Mouse (Mus musculus): ENCODE results near the gene Ppfia1.

GRCm38 (mm10) chr7:144583619-144584018 is 30.1 kb upstream of the Ppfia1 start:
- no peak for TF ChIP-seq EP300 (IDR thresholded peaks at IDR 0.05; ENCODE audit: low read depth)
- peak; percentile 72 for TF ChIP-seq CTCF (IDR thresholded peaks at IDR 0.05; ENCODE audit: low read depth)

Measured in heart, postnatal 0 days (tissue).